Mouse (Mus musculus) lung, adult 2 months (tissue): ENCODE results near the gene Ntm. TPM values are rescaled to one million over a fixed set of nuclear protein-coding genes. Genes with fewer than 3 reads are reported as not detected.

Experiments
- DNase-seq: peaks from one replicate; pipeline ENCODE4 v3.0.0; 2022
- H3K4me1 ChIP-seq: fragments of 200-500 bp; 2 replicates; pipeline ENCODE4 v1.6.1; 2011; ENCODE audit warnings: low read length; ENCODE audit not compliant: control insufficient read depth, insufficient read depth
- H3K4me3 ChIP-seq: fragments of 200-500 bp; replicated peaks from 2 replicates; pipeline ENCODE3; 2011; ENCODE audit warnings: low read depth, mild to moderate bottlenecking, control low read depth, low read length; ENCODE audit errors: extremely low read depth
- CTCF ChIP-seq: fragments of 200-500 bp; IDR thresholded peaks from 2 replicates; pipeline ENCODE4 v1.5.1; 2011; ENCODE audit warnings: mild to moderate bottlenecking, low read length, control low read depth; ENCODE audit not compliant: insufficient read depth
- POLR2A ChIP-seq: fragments of 200-500 bp; IDR thresholded peaks from 2 replicates; pipeline ENCODE4 v1.6.1; 2011; ENCODE audit warnings: low read depth, mild to moderate bottlenecking, control low read depth, low read length, borderline replicate concordance; ENCODE audit errors: extremely low read depth
- WGBS: fragments of 180-500 bp; shearing (Covaris S2); methylation state at CpG from one replicate; pipeline ENCODE4 v1.1.7; 2018; 5-methylcytosine and 5-hydroxymethylcytosine counted together
- polyA plus RNA-seq: library from polyadenylated mRNA; depleted of rRNA; stranded (reverse); fragments of >200 nt; gene quantifications from 2 replicates; pipeline ENCODE4 v1.2.3, GENCODE M21; 2012

The Ntm gene
- polyA plus RNA-seq, 1 experiment: 1.1 TPM

DNA sequence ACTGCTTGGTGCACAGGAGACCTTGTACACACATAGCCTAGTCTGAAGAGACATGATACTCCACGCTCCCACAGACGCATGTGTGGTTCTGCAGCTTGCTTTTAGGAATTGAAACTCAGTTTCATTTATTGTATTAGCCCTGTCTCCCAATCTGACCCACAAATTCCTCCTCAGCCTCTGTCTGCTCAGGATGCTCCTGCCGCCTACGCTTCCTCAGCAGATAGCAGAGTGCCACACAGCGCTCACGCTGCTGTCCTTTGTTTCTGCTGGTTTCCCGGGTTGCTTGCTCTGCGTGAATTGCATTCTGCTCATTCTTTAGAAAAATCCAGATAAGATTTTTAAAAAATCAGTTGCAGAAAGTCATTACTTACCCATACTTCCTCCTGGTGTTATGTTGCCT, 647.1 kb downstream of the Ntm start:
- no peak for DNase-seq
- Histone ChIP-seq H3K4me1 (no peaks in the 10 kb centered on the region), H3K4me3 (no peak overlapping the region)
- TF ChIP-seq POLR2A: no peak
- TF ChIP-seq CTCF: no peak
- WGBS: 53% methylated on average over 8 of the region's 8 CpGs

DNA sequence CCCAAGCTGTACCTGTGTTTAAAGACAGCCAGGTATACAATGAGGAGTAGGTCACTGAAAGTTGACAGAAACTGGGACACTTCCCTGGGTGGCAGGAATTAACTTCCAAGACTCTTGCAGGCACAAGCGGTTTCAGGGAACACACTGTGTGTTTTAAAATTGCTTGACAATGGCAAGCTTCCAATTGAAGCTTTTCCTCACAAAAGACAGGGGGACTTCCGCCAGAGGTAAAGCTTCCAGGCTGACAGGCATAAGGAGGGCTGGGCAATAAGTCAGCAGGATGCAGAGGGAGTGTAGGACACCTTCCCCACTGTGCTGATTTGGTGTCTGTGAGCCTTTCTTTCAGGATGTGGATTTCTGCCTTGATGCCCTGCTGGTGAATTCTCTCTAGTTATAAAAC, 656.0 kb downstream of the Ntm start:
- Histone ChIP-seq H3K4me1 (no peaks in the 10 kb centered on the region), H3K4me3 (no peak overlapping the region)
- TF ChIP-seq CTCF: no peak
- no peak for TF ChIP-seq POLR2A
- WGBS: 29% methylated on average over 2 of the region's 2 CpGs
- DNase-seq: no peak

DNA sequence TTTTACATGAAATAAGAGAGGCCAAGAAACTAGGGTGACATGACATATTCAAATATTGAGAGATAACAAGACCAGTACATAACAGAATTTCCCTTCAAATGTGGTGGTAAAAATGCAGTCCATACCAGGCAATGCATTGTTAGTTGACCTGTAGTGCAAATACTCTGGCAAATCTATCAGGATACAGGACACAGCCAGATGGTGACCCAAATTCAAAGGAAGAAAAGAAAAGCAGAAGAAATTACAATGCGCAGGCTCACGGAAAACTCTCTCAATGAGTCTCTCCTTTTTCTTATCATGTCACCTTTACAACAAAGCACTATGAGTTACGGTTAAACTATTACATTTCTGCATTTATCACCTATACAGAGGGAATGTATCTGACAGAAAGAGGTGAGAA, 664.6 kb downstream of the Ntm start:
- TF ChIP-seq POLR2A (no peak), CTCF (no peak)
- WGBS: 85% methylated on average over 3 of the region's 3 CpGs
- no peak for DNase-seq
- Histone ChIP-seq H3K4me1 (no peaks in the 10 kb centered on the region), H3K4me3 (no peak overlapping the region)

DNA sequence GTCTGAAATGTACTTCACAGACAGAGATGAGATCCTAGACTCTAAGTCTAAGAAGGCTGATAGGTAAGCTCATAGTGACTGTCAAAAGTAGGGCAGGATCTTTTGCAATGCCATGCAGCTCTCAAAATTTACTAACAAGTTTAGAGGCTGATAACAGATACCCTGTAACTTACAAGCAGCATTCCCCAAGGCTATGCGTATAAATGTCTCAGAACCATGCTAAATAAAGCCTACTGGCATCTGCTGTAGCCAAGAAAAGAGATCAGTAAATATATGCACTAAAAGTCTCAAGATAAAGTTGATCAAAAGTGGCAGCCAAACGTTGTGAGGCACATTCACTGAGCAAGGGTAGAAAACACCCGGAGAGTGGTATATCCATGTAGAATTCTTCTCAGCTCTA, 666.2 kb downstream of the Ntm start:
- DNase-seq: no peak
- Histone ChIP-seq H3K4me1 (no peaks in the 10 kb centered on the region), H3K4me3 (no peak overlapping the region)
- WGBS: 70% methylated on average over 3 of the region's 3 CpGs
- TF ChIP-seq CTCF (no peak), POLR2A (no peak)

DNA sequence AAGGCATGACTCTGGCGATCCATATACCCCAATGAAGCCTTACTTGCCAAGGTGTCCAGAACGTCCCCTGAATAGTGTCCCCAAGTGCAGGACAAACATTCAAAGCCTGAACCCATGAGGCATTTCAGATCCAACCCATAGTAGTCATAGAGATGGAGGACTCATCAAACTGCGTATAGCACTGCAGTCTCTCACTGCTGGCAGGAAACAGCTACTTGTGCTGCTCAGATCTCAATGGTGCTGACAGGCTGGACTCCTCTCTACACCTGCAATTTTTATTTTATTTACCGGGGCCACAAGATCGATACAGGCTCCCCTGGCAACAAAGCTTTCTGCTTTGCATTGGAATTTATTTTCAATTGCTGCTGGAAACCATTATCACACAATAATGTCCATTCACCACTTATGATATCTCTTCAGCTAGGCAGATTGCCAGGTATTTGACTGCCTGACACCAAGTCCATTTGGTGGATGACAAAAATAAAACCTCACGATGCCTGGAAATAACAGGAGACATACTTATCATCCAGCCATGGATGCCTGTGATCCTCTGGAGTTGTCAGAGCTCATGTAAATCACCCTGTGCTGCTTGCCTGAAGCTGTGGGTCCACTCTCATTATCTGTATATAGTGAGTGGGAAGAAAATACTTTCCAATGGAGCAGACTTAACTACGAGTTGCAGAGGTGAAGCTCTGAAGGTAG, 674.8 kb downstream of the Ntm start:
- WGBS: 60% methylated on average over 7 of the region's 7 CpGs
- no peak for DNase-seq
- Histone ChIP-seq H3K4me3 (no peak overlapping the region), H3K4me1 (no peaks in the 10 kb centered on the region)
- TF ChIP-seq CTCF (no peak), POLR2A (no peak)

DNA sequence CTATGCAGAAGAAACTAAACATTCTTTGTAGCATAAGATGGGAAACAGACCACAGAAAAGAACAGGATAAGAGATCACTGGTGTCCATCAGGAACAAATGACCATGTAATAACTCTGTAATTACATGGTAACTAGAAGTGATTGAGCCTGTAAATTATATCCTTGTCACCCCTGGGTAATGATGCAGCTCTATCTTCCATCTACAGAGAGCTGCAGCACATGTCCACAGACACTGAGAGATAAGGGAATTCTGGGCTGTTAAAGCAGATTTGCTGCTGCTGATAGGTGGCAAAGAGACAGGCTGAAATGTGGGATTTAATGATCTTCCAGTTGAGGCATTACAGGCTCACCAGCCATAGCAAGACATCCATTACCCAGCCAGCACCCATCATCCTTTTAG, 677.8 kb downstream of the Ntm start:
- Histone ChIP-seq H3K4me3 (no peak overlapping the region), H3K4me1 (no peaks in the 10 kb centered on the region)
- no peak for DNase-seq
- TF ChIP-seq CTCF: no peak
- no peak for TF ChIP-seq POLR2A

DNA sequence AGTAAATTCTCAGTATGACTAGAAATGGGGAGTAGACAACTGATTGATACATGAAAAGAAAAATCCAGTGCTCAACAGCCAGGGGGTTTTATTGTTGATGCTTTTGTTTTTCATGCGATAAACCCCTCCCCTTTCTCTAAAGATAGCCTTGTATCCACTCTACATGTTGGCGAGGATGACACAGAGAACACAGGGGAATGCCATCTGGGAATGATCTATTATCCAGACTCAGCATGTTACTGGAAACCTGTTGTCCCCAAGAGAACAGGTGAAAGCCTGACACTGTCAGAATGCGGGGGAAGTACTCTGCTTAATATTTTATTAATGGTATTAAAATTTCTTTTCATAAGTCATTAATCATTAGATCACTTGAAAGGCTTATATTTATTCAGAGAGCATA, 690.1 kb downstream of the Ntm start:
- no peak for DNase-seq
- TF ChIP-seq POLR2A (no peak), CTCF (no peak)
- Histone ChIP-seq H3K4me3 (no peak overlapping the region), H3K4me1 (no peaks in the 10 kb centered on the region)
- WGBS: 84% methylated on average over 3 of the region's 3 CpGs

DNA sequence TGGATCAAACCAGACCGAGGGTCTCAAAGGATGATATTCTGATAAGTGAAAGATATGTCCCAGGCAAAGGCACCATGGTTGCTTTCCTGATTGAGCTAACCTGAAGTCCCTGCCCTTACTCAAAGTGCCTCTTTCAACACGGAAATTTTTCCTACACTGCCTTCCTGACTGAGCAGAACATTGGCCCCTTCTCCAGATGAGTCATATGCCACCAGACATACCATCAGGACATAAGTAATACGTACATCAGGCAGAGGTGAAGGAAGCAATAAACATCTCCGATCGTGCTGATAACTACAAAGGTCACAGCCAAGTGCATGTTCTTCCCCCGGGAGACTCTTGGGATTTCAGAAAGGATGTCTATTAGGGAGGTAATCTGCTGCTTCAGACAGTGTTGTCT, 693.0 kb downstream of the Ntm start:
- TF ChIP-seq CTCF: no peak
- DNase-seq: no peak
- Histone ChIP-seq H3K4me1 (no peaks in the 10 kb centered on the region), H3K4me3 (no peak overlapping the region)
- WGBS: 59% methylated on average over 6 of the region's 6 CpGs

DNA sequence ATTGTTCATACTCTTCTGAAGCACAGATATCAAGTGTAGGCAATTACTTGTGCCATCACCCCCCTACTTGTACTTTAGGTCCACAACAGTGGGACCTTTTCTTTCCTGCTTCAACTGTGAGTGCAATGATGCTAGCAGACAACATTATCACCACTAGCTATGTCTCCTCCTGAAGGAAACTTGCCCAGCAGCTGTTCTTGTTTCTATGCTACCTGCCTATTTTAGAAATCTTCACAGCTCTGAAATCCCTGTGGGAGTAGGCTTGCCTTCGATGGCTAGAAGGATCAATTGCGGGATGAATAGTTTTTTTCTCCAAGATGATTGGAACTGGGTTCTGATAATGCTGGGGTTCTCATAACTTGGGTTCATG, 693.7 kb downstream of the Ntm start:
- Histone ChIP-seq H3K4me1 (no peaks in the 10 kb centered on the region), H3K4me3 (no peak overlapping the region)
- DNase-seq: no peak
- 89% methylated on average over 2 of the region's 2 CpGs for WGBS
- TF ChIP-seq POLR2A (no peak), CTCF (no peak)

DNA sequence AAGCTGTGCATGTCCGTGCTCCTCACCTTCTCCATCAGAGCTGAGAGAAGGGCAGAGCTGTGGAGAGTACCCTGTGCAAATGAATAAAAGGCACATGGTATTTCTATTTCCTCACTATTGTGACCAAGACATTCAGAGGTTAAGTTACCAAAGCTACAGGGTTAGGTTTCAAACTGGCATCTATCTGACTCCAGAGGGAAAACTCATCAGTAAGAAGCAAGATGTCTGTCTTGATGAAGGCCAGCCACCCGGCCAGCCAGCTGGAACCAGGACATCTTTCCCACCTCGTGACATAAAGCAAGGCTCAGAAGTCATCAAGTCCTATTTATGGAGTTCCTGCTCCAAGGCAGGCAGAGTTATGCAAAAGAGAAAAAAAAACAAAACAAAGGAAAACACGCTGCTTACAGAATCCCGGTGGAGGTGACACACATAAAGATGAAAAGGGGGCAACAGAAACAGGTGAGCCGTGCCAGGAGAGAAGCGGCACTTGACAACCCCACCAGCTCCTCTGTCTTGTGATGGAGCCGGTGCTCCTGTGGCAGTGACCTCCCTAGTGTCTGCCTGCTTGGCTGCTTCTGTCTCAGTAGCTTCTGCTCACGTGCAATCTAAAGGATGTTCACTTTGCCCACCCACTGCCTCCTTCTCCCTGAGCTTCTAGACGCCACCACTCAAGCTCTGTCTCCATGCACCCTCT, 694.2 kb downstream of the Ntm start:
- no peaks in the 10 kb centered on the region for H3K4me1 ChIP-seq
- H3K4me3 ChIP-seq: no peak overlapping the region
- 48% methylated on average over 10 of the region's 10 CpGs for WGBS
- TF ChIP-seq POLR2A: no peak
- no peak for TF ChIP-seq CTCF
- no peak for DNase-seq
